Mouse (Mus musculus) hindbrain, embryonic 13.5 days (tissue): ENCODE results near the gene Cryga. TPM values are rescaled to one million over a fixed set of nuclear protein-coding genes. Genes with fewer than 3 reads are reported as not detected.

ENCODE experiments used
- ATAC-seq: fragments of 200-750 bp; cut with Nextera tagmentation; 2 replicates; pipeline ENCODE4 v1.8.0; 2017; ENCODE audit warnings: moderate TSS enrichment; ENCODE audit not compliant: low FRiP score
- H3K27ac ChIP-seq: fragments of 300-500 bp; sonication (generic); 2 replicates; pipeline ENCODE4 v1.5.1; 2015; ENCODE audit warnings: inconsistent platforms, mild to moderate bottlenecking, moderate library complexity
- H3K27me3 ChIP-seq: fragments of 300-500 bp; sonication (generic); 2 replicates; pipeline ENCODE4 v1.6.1; 2015; ENCODE audit warnings: mild to moderate bottlenecking, inconsistent platforms
- H3K36me3 ChIP-seq: fragments of 300-500 bp; sonication (generic); 2 replicates; pipeline ENCODE4 v1.6.1; 2015; ENCODE audit warnings: mild to moderate bottlenecking, inconsistent platforms
- H3K4me1 ChIP-seq: fragments of 300-500 bp; sonication (generic); replicated peaks from 2 replicates; pipeline ENCODE4 v1.6.1; 2015; ENCODE audit warnings: inconsistent platforms
- H3K4me2 ChIP-seq: fragments of 300-500 bp; sonication (generic); 2 replicates; pipeline ENCODE4 v1.6.1; 2015; ENCODE audit warnings: inconsistent platforms, mild to moderate bottlenecking, moderate library complexity
- H3K4me3 ChIP-seq: fragments of 300-500 bp; sonication (generic); 2 replicates; pipeline ENCODE4 v1.5.1; 2015; ENCODE audit warnings: mild to moderate bottlenecking, inconsistent platforms
- H3K9ac ChIP-seq: fragments of 300-500 bp; sonication (generic); 2 replicates; pipeline ENCODE4 v1.6.1; 2015; ENCODE audit warnings: mild to moderate bottlenecking, inconsistent platforms
- H3K9me3 ChIP-seq: fragments of 300-500 bp; sonication (generic); 2 replicates; pipeline ENCODE4 v1.6.1; 2016; ENCODE audit warnings: inconsistent platforms
- WGBS: fragments of 180-500 bp; shearing (Covaris S2); methylation state at CpG from one replicate; pipeline ENCODE4 v1.1.7; 2015; 5-methylcytosine and 5-hydroxymethylcytosine counted together
- polyA plus RNA-seq: library from polyadenylated mRNA; unstranded; fragments of >200 nt; fragmentation: Nextera tagmentation; extraction: Ambion mirVana; gene quantifications from 2 replicates; pipeline ENCODE4 v1.2.1, GENCODE M21; 2015

The Cryga gene
- polyA plus RNA-seq, 1 experiment from 2014 or later = not detected

GRCm38 (mm10) chr1:65118150-65118913, 15.2 kb upstream of the Cryga start:
- Histone ChIP-seq H3K27ac (no peak overlapping the region), H3K4me3 (no peak overlapping the region), H3K4me2 (no peak overlapping the region), H3K9me3 (no peaks in the 10 kb centered on the region), H3K9ac (no peak overlapping the region), H3K36me3 (no peaks in the 10 kb centered on the region), H3K27me3 (no peaks in the 10 kb centered on the region), H3K4me1 (no peaks in the 10 kb centered on the region)
- 85% methylated on average over 8 of the region's 8 CpGs for WGBS
- no peak for ATAC-seq

GRCm38 (mm10) chr1:65113536-65114172, 10.5 kb upstream of the Cryga start:
- no peak overlapping the region for H3K9ac ChIP-seq
- 85% methylated on average over 5 of the region's 5 CpGs for WGBS

GRCm38 (mm10) chr1:65112807-65113196, 9.6 kb upstream of the Cryga start:
- H3K27me3 ChIP-seq = no peaks in the 10 kb centered on the region
- H3K9me3 ChIP-seq = no peaks in the 10 kb centered on the region
- no peak overlapping the region for H3K9ac ChIP-seq
- H3K36me3 ChIP-seq = no peaks in the 10 kb centered on the region
- no peak overlapping the region; the same call in 1 of the 2 replicates for H3K27ac ChIP-seq
- WGBS = 51% methylated on average over 14 of the region's 14 CpGs
- H3K4me1 ChIP-seq = peaks cover 8% of the 10 kb centered on the region
- H3K4me3 ChIP-seq = 0 out of 2 replicates have a peak overlapping the region, but pooled peaks have one; percentile 3
- no peak for ATAC-seq
- H3K4me2 ChIP-seq = peak overlapping the region; percentile 43

More at GRCm38 (mm10) chr1:65113536-65114172, 10.5 kb upstream of the Cryga start:
- Histone ChIP-seq H3K27me3 (no peaks in the 10 kb centered on the region), H3K4me1 (peaks cover 8% of the 10 kb centered on the region), H3K9me3 (no peaks in the 10 kb centered on the region), H3K4me3 (no peak overlapping the region), H3K4me2 (no peak overlapping the region), H3K36me3 (no peaks in the 10 kb centered on the region), H3K27ac (no peak overlapping the region)
- no peak for ATAC-seq

GRCm38 (mm10) chr1:65112031-65112806, 9.0 kb upstream of the Cryga start:
- no peak overlapping the region for H3K9ac ChIP-seq
- H3K4me3 ChIP-seq = 0 out of 2 replicates have a peak overlapping the region, but pooled peaks have one; percentile 3
- 14% methylated on average over 8 of the region's 8 CpGs for WGBS
- no peaks in the 10 kb centered on the region for H3K9me3 ChIP-seq
- no peaks in the 10 kb centered on the region for H3K36me3 ChIP-seq
- peaks cover 8% of the 10 kb centered on the region for H3K4me1 ChIP-seq
- no peak overlapping the region; the same call in 1 of the 2 replicates for H3K27ac ChIP-seq
- no peaks in the 10 kb centered on the region for H3K27me3 ChIP-seq
- H3K4me2 ChIP-seq = peak overlapping the region; percentile 43
- peak; percentile 75; the same call in 1 of the 2 replicates for ATAC-seq

GRCm38 (mm10) chr1:65109756-65110435, 6.7 kb upstream of the Cryga start:
- 80% methylated on average over 25 of the region's 25 CpGs for WGBS
- H3K4me1 ChIP-seq = peaks cover 8% of the 10 kb centered on the region
- no peak overlapping the region for H3K4me3 ChIP-seq
- H3K9me3 ChIP-seq = no peaks in the 10 kb centered on the region
- no peak for ATAC-seq
- no peak overlapping the region for H3K9ac ChIP-seq
- no peaks in the 10 kb centered on the region for H3K27me3 ChIP-seq
- H3K4me2 ChIP-seq = no peak overlapping the region
- no peak overlapping the region for H3K27ac ChIP-seq
- no peaks in the 10 kb centered on the region for H3K36me3 ChIP-seq

- H3K4me1 ChIP-seq = peaks cover 8% of the 10 kb centered on the region
- no peak overlapping the region for H3K4me2 ChIP-seq
- no peak for ATAC-seq
- no peaks in the 10 kb centered on the region for H3K9me3 ChIP-seq
- no peaks in the 10 kb centered on the region for H3K27me3 ChIP-seq
- H3K4me3 ChIP-seq = no peak overlapping the region
- 90% methylated on average over 8 of the region's 8 CpGs for WGBS
- no peak overlapping the region for H3K27ac ChIP-seq
- no peak overlapping the region for H3K9ac ChIP-seq
- H3K36me3 ChIP-seq = no peaks in the 10 kb centered on the region
These were observed 6.0 kb upstream of the Cryga start for GRCm38 (mm10) chr1:65109196-65109595.

GRCm38 (mm10) chr1:65107654-65108279, 4.6 kb upstream of the Cryga start:
- Histone ChIP-seq H3K27ac (no peak overlapping the region), H3K9me3 (no peaks in the 10 kb centered on the region), H3K4me1 (peaks cover 4% of the 10 kb centered on the region), H3K9ac (no peak overlapping the region), H3K4me2 (no peak overlapping the region), H3K27me3 (no peaks in the 10 kb centered on the region), H3K36me3 (no peaks in the 10 kb centered on the region), H3K4me3 (no peak overlapping the region)
- 95% methylated on average over 10 of the region's 10 CpGs for WGBS
- no peak for ATAC-seq

- Histone ChIP-seq H3K36me3 (no peaks in the 10 kb centered on the region), H3K27me3 (no peaks in the 10 kb centered on the region), H3K27ac (no peak overlapping the region), H3K9ac (no peak overlapping the region), H3K4me3 (no peak overlapping the region), H3K4me1 (no peaks in the 10 kb centered on the region), H3K4me2 (no peak overlapping the region), H3K9me3 (no peaks in the 10 kb centered on the region)
- no peak for ATAC-seq
- 90% methylated on average over 3 of the region's 3 CpGs for WGBS
These were observed 6.2 kb downstream of the Cryga start for GRCm38 (mm10) chr1:65096953-65097352.

GRCm38 (mm10) chr1:65091566-65091965, 11.6 kb downstream of the Cryga start:
- WGBS = 93% methylated on average over 3 of the region's 3 CpGs

GRCm38 (mm10) chr1:65090370-65090769, 12.8 kb downstream of the Cryga start:
- H3K9me3 ChIP-seq = no peaks in the 10 kb centered on the region
- H3K9ac ChIP-seq = no peak overlapping the region
- no peak overlapping the region for H3K4me3 ChIP-seq
- no peaks in the 10 kb centered on the region for H3K27me3 ChIP-seq
- 82% methylated on average over 2 of the region's 2 CpGs for WGBS
- no peak for ATAC-seq
- H3K36me3 ChIP-seq = no peaks in the 10 kb centered on the region
- no peaks in the 10 kb centered on the region for H3K4me1 ChIP-seq
- no peak overlapping the region for H3K4me2 ChIP-seq
- no peak overlapping the region for H3K27ac ChIP-seq

More at GRCm38 (mm10) chr1:65091566-65091965, 11.6 kb downstream of the Cryga start:
- Histone ChIP-seq H3K4me2 (no peak overlapping the region), H3K4me1 (no peaks in the 10 kb centered on the region), H3K27ac (no peak overlapping the region), H3K27me3 (no peaks in the 10 kb centered on the region), H3K9me3 (no peaks in the 10 kb centered on the region), H3K4me3 (no peak overlapping the region), H3K9ac (no peak overlapping the region), H3K36me3 (no peaks in the 10 kb centered on the region)
- no peak for ATAC-seq

- no peak for ATAC-seq
- Histone ChIP-seq H3K4me2 (no peak overlapping the region), H3K27ac (no peak overlapping the region), H3K36me3 (no peaks in the 10 kb centered on the region), H3K9me3 (no peaks in the 10 kb centered on the region), H3K27me3 (no peaks in the 10 kb centered on the region), H3K4me1 (no peaks in the 10 kb centered on the region), H3K4me3 (no peak overlapping the region), H3K9ac (no peak overlapping the region)
- 85% methylated on average over 6 of the region's 6 CpGs for WGBS
These were observed 14.4 kb downstream of the Cryga start for GRCm38 (mm10) chr1:65088567-65089356.
